Mouse (Mus musculus) embryonic fibroblast, embryonic 13.5 days (primary cell): ENCODE results near the gene Slc4a4.

Experiments
- CTCF ChIP-seq: IDR thresholded peaks from 2 replicates; pipeline ENCODE4 v1.5.1; 2011; ENCODE audit warnings: mild to moderate bottlenecking, control low read depth, low read length, moderate library complexity, borderline replicate concordance; ENCODE audit not compliant: insufficient read depth
- POLR2A ChIP-seq: IDR thresholded peaks from 2 replicates; pipeline ENCODE4 v1.6.1; 2011; ENCODE audit warnings: low read depth, mild to moderate bottlenecking, control low read depth, low read length, moderate library complexity

DNA sequence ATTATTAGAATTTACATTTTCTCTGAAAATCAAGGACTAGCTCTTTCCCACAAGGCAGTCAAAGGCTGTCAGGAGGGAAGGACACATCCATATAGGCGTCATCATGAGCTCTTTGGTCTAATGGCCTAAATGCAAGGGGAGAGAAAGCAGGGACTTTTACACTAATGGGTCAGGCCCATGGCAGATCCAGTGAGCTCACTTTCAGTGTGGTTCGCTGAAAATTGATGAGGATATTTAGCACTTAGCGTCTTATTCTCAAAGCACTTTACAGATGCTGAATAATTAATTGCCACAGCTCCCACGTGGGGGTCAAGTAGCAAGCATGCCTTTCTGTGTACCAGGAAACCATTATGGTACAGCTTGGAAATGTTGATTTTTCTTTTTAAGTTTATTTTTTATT, 16.5 kb downstream of the Slc4a4 start:
- TF ChIP-seq POLR2A (no peak), CTCF (no peak)
